Mouse (Mus musculus) right cerebral cortex, adult 2 months (tissue): ENCODE results near the gene Dnajc6.

Experiments
- DNase-seq, 2 experiments: peaks; one replicate each; pipeline ENCODE4 v3.0.0; 2021 to 2022; ENCODE audit warnings: low spot score in 2 of 2

Dnajc6 gene

DNA sequence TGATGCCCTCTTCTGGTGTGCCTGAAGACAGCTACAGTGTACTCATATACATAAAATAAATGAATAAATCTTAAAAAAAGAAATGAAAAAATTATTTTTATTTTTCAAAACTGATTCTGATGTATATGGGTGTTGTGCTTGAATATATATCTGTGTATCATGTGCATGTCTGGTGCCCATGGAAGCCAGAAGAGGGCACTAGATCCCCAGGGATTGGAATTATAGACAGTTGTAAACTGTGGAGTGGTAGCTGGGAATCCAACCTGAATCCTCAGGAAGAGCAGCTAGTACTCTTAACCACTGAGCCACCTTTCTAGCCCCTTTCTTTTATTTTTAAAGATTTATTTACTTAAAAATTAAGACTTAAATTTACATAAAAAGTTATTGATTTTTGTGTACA, 9.9 kb downstream of the Dnajc6 start:
- DNase-seq, result no peak

DNA sequence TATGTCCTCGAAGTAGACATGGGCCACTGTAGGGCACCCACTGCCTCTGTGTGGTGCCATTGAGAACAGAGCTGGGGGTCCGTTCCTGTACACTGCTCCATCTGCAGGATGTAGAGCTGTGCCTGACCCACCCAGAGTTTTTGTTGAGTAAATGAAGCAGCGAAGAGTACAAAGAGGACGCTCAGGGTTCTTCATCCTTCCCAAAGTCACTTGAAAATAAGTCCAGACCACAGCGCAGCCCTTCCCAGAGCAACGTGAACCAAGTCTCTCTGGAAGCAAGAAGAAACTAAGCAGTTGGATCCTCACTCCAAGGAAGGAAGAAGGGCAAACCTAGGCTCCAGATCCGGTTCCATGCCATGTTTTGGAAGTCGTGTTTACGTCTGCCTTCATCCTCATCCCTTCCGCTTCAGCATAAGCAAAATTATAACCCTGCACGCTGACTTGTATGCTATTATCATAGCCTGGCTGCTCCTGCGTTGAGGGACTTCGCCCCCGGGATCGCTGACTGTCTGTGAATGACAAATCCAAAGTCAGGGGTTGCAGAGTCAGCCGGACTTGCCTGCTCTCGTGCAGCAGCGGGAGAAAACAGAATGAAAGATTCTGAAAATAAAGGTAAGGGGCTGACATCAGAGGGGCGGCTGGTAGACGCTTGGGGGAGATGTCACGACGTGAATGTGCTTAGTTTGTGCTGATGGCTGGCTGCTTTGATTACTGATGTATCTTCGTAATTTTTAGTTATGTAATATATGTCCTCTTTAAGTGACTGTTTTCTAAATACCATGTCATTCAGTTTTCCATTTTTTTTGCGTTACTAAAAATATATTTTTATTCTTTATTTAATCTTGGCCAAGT, 11.3 kb downstream of the Dnajc6 start:
- DNase-seq, result peak; percentile 91

DNA sequence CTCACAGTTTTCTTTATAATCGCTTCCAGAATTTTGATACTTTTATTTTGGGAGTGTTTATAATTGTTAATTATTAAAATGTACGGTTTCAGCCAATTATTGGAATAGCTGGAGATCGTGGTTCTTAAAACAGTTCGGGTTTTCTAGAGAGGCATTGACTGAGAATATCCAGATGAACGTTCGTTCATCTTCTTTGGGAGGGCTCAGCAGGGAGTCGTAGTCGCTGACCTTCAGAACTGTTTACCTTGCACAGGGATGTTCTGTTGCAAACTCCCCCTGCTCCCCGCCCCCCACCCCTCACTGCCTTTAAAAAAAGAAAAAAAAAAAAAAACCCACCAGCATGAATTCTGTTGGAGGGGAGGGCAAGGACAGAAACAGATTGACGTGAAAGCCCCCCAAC, 12.0 kb downstream of the Dnajc6 start:
- no peak for DNase-seq

DNA sequence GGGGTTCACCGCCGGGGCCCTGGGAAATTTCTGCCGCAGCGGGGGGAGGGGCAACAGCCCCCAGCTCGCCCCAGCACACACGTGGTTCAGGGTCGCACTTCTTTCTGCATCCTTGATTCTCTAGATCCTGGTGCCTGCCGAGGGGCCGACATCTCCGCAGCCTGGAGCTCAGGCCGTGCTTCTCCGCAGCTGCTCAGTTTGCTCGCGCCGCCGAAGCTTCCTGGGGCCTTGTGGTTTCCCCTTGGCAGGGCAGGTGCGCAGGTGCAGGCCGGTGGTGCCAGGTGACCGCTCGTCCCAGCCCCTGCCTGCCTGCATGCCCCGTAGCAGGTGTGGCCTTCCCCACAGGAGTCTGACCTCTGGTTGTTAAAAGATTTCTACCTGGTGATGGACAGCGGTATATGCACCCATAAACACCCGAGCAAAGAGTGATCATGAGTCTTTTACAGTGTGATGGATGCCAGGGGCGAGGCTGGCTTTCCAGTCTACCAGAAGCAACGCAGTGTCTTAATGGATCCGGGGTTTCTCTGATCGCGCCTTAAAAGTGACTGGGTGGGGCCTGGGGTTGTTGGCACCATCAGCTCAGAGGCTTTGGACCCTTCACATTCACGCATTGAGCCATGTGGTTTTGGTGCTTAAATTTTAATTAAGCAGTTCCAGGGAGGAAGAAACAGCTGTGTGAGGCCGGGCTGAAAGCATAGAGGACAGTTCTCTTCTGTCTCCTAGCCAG, 12.6 kb downstream of the Dnajc6 start:
- peak in 1 of 2 experiments; percentile 56 for DNase-seq

DNA sequence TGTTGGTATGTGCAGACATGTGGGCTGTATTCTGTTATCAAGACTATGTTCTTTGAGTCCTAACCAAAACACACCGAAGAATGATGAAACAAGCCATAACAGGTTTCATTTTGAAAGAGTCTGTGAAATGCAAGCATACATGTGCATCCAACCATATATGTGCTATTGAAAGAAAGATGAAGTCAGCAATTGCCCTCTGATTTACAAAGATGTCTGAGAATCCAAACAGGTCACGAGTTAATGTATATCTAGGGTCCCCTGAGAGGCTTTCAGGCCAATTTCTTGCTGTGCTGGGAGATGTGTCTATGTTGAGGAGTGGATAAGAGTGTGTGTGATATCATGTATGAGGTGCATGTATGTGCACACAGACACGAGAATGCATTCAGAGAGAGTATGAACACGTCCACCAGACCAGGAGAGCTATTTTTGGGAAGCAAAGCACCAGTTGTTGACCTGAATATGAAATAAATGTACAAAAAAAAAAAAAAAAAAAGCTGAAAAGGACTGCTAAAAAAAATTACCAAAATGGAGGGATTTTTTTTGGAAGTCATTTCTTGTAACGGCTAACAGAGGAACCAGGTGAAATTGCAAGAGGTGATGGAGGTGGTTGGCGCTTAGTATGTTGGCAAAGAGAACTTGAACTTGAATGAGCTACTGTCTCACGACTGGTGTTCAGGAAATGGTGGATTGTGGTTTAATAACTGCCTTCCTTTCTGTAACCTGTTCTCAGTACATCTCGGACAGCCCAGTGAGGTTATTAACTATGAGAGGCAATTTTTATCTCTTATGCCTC, 13.9 kb downstream of the Dnajc6 start:
- DNase-seq, result no peak

DNA sequence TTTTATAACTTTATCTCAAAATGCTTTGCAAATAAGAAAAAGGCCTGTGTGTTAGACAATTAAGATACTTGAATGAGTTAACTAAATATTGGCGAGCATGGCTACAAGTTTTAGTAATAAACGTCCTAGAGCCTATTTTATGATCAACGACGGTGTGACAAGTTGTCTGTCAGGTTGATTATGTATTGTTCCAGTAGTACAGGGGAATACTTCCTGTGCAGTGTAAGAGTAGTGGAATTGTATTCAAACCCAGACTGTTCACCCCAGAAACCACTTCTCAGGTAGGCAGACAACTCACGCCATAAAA, 14.4 kb downstream of the Dnajc6 start:
- DNase-seq, result no peak

DNA sequence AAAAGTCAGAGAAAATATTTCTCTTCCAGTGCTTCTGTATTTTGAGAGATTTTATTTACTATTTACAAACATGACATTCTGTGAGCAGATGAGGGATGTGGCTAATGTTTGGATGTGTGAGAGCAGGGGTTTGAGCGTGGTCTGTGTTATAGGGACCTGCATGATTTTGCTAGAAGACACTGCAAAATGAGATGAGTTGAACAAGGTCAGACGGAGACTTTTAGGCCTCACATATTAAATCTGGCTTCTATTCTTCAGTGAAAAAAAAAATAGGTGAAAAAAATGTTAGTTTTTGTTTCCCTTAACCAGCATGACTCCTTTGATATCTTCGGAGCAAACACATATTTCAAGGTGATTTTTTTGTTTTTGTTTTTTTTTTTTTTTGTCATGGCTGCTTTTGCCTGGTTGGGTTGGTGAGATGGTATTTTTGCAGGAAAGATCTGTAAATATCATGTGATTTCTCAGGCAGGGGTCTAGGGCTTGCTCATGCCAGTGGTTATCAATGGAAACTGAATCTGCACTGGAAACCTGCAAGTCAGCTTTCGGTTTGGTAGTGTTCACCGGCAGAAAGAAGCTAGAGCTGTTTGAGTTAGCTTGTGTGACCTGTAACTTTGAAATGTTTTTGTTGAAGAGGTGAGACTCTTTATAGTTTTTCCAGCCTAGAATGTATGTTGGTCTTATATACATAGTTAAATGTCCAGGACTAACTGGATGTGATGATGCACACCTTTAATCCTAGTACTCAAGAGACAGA, 15.5 kb downstream of the Dnajc6 start:
- no peak for DNase-seq

DNA sequence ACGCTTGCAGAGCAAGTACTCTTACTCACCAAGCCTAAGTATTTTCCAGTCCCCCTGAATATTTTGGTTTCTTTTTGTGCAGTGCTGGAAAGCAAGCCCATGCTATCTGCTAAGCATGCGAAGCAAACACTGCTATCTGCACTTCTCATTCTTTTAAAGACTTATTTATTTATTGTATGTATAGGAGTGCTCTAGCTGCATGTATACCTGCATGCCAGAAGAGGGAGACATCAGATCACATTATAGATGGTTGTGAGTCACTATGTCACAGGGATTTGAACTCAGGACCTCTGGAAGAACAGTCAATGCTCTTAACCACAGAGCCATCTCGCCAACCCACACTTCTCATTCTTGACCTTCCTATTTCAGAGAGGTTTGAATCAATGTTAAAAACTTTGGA, 16.8 kb downstream of the Dnajc6 start:
- DNase-seq, result no peak

DNA sequence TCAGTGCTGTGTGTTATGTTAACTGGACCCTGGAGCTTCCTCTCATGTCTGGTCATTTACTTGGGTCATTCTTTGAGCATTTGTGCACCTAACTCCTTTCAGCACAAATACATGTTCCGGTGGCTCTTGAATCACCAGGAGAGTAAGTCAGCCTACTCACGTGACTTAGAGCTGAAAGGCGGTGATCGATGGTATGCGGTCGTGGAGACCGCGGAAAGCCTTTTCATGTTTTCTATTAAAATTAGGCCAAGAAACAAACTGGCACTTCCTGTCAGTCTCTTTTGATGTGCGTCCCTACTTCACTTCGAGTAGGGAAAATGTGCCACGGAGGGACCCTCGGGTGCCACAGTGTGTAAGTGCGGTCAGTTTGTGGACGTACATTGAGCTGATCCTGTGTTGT, 19.4 kb downstream of the Dnajc6 start:
- DNase-seq, result no peak

DNA sequence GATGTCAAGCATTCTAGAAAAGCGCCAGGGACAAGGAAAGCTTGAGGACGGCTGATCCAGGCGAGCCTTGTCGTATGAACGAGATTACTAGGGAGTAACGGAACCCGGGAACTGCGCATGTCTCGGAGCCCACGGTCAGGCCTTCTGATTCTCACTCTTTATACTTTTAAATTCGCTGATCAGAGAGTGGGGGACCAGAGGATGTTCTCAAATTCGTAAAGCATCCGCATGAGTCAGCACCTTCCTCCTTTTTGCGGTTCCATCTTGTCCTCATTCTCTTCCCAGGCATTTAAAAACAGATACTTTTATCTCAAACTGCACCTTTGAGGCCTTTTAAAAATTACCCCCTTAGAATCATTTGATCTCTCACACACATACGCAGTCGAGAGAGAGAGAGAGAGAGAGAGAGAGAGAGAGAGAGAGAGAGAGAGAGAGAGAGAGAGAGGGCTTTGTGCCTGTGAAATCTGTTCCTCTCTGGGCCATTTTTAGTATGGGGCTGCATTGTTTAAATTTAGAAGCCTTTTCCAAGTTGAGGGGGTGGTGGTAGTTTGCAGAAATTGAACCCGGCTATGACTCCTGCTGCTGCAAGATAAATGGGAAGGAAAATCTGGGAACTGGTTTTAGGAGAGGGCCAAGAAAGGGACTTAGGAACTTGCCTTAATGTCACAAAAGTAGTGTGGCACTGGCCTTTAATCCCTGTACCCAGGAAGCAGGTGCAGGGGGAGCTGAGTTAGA, 20.2 kb downstream of the Dnajc6 start:
- peak in 1 of 2 experiments; percentile 39 for DNase-seq

DNA sequence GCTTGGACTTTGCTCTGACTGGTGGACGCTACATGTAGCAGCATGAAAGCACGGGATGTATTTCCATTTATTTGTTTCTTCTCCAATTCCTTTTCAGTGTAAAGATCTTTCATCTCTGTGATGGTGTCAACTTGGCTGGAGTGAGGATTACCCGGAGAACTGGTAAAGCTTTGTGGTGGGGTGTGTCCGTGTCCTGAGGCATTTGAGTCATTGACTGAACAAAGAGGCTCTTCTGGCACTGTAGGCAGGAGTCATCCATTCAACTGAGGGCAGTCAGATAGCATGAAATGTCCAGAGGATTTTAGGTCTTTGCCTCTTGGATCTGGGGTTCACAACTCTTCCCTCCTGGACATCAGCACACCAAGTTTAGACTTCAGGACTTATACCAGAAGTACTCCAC, 35.5 kb downstream of the Dnajc6 start:
- no peak for DNase-seq

DNA sequence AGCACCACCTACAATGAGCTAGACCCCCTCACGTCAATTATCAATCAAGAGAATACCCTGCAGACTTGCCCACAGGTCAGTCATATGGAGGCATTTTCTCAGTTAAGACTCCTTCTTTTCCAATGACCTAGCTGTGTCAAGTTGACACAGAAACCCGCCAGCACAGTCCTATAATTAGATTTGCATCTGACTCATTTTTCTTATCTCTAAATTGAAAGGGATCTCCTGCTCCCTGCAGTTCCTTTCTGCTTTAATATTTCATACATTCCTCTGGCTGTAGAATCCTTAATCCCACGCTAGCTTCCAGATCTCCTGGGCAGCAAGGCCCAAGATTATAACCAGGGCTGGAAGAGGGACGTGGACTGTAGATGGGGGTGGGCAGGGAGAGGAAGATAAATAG, 44.1 kb downstream of the Dnajc6 start:
- DNase-seq, result no peak

DNA sequence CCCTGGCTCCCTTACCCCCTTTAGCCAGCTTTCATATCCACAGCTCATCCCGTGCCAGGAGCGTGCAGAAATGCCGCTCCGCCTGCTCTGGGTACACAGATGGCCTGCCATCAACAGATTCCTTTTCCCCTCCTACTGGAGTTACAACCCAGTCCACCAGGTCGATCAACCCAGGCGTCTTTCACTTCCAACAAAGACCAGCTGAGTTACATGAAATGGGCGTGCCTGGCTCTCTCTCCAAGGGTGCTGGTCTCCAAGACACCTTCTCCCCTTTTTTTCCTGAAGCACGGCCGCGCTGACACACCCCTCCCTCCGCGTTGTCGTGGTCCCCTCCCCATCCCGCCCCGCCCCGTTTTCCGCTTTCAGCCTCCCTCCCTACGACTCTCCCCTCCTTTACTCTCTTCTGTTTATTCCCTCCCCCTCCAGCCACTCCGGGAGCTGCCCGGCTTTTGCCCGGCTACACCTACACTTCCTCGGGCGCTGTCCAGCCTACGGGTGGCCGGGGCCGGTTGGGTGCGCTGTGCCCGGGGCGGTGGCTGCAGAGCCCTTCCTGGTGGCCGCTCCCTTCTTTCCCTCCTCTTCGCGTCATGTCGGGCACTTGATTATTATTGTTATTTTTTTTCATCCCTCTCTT, 53.6 kb downstream of the Dnajc6 start:
- DNase-seq, result no peak

DNA sequence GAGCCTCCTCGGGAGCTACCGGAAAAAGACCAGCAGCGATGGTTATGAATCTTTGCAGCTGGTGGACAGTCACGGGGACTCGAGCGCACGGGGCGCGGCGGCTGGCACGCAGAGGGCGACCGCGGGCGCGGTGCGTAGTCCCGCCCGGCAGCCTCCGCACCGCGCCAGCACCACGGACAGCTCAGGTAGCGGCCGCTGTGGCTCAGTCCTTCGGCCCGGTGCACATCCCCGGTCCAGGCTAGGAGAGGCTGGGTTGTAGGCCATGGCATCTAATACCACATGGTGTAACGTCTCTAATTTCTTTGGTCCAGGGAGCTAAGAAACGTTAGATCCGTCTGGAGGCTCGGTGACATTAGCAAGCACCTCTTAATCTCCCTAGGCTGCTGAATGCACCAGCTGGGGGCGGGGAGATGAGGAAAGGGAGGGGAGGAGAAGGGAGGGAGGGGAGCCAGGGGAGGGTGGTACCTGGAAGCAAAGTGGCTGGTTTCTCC, 54.3 kb downstream of the Dnajc6 start:
- DNase-seq, result peak in 1 of 2 experiments; percentile 31

DNA sequence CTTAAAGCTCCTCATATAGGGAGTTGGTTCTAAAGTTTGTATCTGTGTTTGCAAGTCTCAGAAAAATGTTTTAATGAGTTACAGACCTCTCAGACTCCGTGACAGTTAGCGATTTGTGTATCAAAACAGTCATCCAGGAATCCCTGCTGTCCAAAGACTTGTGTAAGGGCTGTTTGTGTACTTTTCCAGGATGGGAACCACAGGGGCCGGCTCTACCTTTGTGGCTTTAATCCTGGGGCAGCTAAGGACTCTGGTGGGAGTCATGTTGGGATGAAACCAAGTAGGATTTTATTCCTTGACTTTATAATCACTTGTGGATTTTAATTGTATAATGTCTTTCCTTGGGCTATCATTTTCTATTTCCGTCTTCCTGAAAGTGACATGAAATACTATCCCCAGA, 55.0 kb downstream of the Dnajc6 start:
- no peak for DNase-seq

DNA sequence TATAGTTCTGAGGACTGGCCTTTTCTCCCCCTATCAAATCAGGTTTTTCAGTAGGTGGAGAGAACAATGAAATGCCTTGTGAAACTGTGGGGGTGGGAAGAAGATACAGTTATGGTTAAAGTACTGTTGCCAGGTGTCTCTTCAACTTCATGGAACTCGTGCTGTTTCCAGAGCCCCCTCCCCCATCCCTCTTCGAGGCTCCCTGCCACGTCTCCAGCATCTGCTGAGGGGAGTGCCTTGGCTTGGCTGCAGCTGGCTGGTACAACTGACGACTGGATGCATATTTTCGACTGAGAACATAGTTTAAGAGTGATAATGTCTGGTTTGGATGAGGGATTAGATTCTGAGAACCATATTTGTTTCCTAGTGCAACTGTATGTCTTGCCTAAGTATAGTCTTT, 55.9 kb downstream of the Dnajc6 start:
- DNase-seq, result peak in 1 of 2 experiments; percentile 31

DNA sequence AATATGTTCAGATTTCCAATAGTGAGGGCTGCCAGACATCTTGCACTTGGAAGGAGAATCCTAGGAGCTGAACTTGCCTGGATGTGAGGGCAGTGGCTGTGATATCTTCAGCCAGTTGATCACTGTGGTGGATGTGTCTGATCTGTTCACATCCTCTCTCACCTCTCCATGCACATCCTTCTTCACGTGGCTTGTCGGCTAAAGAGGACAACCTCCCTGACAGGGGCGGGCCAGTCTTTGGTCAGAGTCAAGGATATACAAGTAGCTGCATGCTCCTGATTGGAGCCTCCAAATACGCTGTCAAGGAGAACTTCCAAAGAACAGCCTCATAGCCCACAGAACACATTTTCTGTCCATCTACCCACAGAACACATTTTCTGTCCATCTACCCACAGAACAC, 58.6 kb downstream of the Dnajc6 start:
- DNase-seq, result no peak

DNA sequence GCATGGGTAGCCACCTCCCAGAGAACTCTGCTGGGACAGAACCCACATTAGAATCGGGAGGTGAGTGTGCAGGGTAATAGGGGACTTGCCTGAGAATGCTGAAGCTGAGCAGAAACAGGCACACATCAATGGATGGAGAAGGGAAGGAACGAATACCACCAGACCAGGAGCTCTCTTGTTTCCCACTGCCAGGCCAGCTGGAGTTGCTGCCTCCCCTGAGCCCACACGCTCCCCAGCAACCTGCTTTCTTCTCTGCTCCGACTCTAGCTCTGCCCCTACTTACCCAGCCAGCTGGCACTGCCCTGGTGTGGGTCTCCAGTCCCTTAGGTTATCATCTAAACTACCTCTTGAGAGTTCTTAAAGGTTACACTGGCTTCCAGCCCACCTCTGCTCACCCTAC, 63.7 kb downstream of the Dnajc6 start:
- no peak for DNase-seq

DNA sequence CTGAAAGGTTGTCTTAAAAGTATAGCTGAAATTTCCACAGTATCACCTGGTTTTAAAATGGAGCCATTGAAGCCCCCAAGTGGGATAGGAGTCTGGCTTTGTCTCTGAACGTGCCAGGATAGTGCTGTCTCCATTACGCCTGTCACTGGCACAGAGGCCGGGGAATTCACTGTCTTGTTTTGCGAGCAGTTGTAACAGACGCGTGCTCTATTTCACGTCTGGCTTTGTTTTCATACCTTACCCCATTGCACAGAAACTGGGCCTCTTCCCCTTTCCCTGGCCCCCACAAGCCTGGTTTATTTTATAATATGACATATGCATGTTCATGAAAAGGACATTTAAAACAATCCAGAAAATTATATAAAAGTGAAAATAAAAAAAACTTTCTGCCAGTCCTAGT, 66.4 kb downstream of the Dnajc6 start:
- DNase-seq, result no peak

DNA sequence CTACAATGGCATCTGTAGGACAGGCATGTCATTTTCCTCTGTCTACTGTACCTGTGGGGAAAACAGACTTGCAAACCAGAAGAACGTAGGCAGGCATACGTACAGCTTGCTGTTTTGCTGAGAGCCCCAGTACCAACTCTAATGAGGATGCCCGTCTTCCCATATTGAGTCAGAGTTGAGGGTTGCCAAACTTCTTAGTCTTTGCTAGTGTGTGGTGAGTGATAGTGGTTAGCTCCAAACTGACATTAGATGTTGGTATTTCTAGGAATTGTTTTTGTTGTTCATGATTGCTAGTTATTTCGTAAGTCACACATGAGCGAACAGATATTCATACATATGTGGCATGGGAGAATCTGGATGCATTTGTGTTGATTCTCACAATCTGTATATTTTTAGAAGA, 67.2 kb downstream of the Dnajc6 start:
- DNase-seq, result no peak
